Mouse (Mus musculus) cerebellum, postnatal 36 days (tissue): ENCODE results near the gene Kcna3.

Experiments
- DNase-seq, 2 experiments: peaks; one replicate each; pipeline ENCODE4 v3.0.0; 2021 to 2022; ENCODE audit warnings: mixed read lengths in 2 of 2

Gene Kcna3

DNA sequence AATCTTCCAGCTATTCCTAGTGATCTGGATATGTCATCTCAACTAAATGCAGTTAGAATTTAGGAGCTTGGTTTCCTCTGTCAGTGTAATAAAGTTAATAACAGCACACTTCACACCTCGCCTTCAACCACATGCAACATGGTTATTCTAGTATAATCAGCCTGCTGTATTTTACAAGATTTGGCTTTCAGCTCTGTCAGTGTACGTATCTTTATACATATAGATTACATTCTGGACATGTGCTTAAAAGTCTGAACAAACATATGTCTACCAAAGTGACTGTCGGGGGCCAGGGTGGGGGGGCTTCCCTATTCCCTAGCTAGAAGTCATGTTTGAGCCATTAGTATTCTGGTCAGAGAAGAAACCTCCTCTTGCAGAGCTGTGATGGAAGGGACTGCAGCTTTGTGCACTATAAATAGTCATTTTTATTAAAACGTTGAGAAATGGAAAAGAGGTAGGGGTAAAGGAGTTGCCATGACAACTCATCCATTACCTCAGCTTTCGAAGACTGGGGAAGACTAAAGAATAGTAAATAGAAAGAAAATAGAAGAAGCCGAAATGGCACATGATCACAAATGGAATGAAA, 29.6 kb downstream of the Kcna3 start:
- DNase-seq, result no peak

DNA sequence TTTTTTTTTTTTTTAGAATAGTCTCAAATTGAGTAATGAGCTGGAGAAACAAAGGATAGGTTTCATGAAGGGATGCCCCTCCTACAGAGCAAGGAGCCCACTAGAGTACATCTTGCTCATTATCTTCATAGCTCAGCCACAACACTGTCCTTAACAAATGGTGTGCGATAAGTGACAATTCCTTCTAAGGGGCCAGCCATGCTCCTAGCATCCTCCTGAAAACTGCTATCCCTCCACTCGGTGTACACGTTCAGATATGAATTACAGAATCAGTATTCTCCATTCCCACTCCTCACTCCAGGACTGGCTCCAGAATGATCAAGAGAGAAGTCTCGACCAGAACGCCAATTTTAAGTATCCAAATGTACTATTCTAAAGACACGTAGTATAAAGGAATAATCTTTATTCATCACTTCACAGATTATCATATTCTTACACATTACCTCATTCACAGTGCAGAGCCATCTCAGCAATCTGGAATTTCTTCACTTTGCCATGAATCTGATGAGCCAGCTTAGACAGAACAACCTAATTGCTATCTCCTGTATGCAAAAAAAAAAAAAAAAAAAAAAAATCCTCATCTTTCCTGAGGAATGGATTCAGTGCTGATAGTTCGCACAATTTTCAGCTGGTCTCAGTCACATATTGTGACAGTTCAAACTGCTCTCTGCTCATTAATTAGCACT, 30.3 kb downstream of the Kcna3 start:
- no peak for DNase-seq

DNA sequence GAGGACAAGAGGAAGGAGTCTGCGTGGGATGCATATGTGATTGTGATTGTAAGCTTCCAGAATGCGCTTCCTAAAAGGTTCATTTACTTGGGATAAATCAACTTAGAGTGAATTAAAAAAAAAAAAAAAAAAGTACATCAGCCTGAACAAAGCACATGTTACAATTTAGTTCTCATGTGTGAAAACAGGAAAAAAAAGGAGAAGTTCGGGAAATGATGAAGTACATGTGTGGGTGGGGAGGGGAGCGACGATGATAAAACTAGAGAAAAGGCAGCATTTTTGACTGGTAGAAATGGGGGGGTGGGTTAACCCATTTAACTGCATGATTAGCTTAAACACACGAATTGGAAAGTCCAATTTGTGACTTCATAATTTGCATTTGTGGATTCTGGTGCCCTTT, 31.3 kb downstream of the Kcna3 start:
- DNase-seq, result no peak

DNA sequence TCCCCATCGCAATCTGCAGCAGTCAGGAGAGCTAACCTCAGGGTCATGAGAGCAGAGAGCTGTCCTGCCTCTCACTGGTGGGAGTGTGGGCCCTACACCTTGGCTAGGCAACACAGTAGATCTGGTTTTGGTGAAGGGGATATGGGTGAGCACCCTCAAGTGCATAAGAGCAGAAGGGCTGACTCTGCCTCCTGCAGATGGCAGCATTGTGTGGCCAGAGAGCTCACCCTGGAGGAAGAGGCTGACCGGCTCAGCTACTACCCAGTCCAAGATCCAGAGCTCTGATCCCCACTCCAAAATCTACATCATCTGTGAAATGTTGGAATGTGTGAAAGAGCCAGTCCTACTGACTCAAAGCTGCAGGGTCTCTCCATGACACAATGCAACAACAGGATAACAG, 37.9 kb downstream of the Kcna3 start:
- DNase-seq, result no peak

DNA sequence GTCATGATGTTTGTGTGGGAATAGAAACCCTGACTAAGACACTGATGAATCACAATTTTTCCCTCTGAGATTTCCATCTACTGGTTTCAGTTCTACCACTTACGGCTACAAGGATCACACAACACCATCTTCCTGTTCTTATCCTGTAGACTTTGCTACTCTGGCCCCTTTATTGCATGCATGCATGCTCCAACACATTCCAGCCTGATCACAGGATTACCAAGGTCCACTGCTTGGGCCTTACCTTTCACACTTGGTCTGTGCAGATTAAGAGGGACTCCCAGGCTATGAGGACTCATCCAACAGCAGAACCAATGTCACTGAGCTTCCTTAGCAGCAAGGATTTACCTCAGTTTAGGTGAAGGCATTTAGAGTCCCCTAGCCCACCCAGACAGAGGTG, 39.7 kb downstream of the Kcna3 start:
- DNase-seq, result no peak

DNA sequence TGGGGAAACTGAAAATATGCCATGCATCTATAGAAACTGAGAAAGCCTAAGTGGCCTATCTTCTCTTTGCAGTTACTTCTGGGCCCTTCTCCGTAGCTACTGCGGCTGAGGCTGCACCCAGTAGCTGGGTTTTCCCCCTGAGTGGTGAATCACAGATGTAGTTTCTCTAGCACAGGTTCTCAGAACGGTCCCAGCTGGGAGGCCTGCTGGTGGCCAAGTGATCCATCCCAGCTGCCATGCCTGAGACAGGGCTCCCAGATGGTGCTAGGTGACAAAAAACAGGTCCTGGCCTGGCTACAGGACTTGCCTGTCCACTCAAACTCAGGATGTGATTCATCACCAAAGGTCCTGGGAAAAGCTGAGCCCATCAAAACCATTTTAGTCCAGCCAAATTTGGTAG, 40.7 kb downstream of the Kcna3 start:
- DNase-seq, result no peak

DNA sequence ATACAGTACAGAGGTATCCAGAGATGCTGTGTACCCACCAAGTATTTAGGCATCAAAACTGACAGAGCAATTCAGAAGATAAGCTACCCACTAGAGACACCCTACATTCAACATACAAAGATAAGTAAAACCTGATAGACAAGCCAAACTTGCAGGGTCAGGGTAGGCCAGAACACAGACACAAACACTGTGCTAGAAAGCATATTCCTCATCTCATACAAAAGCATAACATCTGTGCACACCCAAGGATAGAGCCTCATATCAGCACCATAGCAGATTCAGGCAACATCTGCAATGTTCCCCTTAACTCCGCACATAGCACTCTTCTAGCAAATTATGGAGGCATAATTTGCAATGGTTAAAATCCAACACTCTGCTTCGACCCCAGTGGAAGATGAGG, 41.1 kb downstream of the Kcna3 start:
- no peak for DNase-seq

DNA sequence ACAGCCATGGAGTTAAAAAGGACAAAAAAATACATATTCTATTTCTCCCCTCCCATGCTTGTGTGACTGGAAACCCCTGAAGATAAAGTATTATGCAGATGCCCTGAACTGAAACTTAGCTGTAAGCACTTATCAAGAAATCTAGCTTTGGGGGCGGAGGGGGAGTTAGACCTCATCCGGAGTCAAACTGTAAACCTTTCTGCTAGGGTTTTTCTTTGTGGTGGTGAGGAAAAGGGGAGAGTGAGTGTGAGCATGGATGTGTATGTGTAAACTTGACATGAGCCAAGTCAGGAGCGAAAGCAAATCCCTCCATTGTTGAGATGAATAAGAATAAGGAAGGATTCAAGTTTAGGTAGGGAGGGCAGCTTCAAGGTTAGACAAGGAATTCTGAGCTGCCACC, 44.8 kb downstream of the Kcna3 start:
- no peak for DNase-seq

DNA sequence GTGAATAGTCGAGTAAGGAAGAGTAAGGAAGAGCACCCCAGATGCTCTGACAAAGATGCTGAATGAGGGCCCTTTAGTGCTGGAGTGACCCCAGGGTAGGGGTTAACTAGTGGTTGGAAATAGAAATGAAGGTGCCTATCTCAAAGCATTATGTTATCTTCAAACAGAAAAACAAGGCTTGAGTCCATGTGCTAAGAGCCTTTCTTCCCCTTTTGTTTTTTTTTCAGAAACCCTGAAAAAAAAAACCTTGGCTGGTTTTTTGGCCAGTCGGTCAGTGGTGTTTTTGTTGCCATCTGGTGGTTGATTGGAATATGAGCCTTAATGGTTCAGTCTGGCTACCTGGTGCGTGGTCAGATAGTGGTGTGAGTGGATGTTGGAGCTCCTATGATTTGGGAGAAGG, 45.3 kb downstream of the Kcna3 start:
- peak in 1 of 2 experiments; percentile 37 for DNase-seq

DNA sequence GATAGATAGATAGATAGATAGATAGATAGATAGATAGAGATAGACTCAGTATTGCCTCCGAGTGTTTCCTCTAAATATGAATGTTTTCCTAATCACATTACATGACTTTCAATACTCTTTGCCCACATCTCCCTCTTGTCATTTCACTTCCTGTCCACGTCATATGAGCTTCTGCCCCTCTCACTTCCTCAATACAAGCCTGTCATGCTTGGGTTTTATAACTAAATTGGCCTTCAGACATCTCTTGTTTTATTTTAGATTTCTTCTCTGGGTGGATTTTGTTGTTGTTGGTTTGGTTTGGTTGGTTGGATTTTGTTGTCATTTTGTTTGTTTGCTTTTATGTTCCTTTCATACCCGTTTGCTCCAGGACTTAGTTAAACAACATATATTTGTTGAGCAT, 48.6 kb downstream of the Kcna3 start:
- DNase-seq, result no peak

DNA sequence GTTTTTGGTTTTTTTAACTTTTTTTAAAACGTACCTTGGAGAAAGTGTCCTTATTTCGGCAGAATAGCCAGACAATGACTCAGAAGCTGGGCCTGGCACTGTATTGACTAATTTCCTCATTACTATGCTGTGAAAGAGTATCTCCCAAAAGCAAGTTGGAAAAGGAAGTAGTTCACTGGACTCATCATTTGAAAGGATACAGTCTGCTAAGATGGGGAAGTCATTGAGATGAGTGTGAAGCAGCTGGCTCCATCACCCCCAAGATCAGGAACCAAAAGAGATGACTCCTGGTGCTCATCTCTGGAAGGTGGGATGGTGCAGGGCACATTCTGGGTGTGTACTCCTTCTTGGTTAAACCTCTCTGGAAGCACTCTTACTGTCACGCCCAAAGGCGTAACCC, 51.4 kb downstream of the Kcna3 start:
- DNase-seq, result no peak
